Mouse (Mus musculus) heart, adult 2 months (tissue): ENCODE data around the gene Ryr1.

Experiments used
- CTCF ChIP-seq: fragments of 200-600 bp; IDR thresholded peaks from 2 replicates; pipeline ENCODE4 v1.8.1; 2022; ENCODE audit warnings: antibody characterized with exemption, mild to moderate bottlenecking, moderate library complexity
- EP300 ChIP-seq: fragments of 200-500 bp; IDR thresholded peaks from 2 replicates; pipeline ENCODE4 v1.6.1; 2011; ENCODE audit warnings: low read depth, low read length, control low read depth; ENCODE audit not compliant: insufficient read depth
- POLR2A ChIP-seq: fragments of 200-500 bp; IDR thresholded peaks from 2 replicates; pipeline ENCODE4 v1.6.1; 2011; ENCODE audit warnings: mild to moderate bottlenecking, low read depth, low read length, control low read depth; ENCODE audit not compliant: insufficient read depth

GRCm38 (mm10) chr7:28973025-28973424 lies 152.0 kb downstream of the Ryr1 start:
- peak; percentile 42 for TF ChIP-seq CTCF
- TF ChIP-seq POLR2A, result no peak
- TF ChIP-seq EP300, result no peak
